Mouse (Mus musculus) thymus, postnatal 4 days (tissue): ENCODE data around the gene Chchd4.

Experiments used
- DNase-seq: peaks from one replicate; pipeline ENCODE4 v3.0.0; 2021

The Chchd4 gene

DNA sequence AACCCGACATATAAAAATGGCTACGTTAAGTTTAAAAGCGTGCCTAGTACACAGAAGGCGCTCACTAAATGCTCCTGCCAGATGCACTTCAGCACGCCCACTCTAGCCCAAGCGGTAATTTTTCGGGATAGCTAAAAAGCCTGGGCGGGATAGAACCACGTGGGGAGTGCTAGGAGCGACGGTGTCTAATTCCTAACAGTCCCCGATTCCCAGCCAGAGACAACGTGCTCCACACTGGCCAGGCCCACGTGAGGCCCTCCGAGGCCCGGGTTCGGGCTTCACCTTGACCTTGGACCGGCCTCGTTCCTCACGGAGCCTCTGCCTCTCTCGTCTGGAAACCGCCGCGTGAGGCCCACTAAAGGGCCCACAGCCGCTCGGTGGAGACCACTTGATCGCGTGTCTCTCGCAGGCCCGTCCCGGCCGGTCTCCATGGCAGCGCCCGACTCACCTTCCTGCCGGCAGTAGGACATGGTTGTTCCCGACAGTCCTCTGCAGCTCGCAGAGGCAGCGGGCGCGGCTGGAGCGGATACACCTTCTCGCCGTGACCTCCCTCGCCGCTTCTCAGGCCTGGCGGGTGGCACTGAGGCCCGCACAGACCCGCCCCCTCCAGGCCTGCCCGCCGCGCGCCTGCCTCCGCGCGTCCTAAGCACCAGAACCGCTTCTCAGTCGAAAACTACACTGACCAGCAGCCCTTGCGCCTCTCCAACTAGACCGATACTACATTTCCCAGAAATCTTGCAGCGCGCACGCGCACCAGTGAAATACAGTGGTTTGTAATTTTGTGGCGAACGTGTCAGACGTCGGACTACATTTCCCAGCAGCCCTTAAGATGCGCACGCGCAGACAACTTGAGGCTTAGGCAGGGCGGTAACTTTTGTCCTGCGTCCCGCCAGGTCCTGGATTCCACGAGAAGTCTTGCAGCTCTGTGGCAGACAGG, at the start of gene Chchd4, which contains the start of gene Tmem43:
Gene Chchd4 (minus strand): TSS at position 679 of the 937 bp plus-strand sequence.
Gene Tmem43 (plus strand): TSS at position 836 of the 937 bp plus-strand sequence.
- DNase-seq, result peak; percentile 97

DNA sequence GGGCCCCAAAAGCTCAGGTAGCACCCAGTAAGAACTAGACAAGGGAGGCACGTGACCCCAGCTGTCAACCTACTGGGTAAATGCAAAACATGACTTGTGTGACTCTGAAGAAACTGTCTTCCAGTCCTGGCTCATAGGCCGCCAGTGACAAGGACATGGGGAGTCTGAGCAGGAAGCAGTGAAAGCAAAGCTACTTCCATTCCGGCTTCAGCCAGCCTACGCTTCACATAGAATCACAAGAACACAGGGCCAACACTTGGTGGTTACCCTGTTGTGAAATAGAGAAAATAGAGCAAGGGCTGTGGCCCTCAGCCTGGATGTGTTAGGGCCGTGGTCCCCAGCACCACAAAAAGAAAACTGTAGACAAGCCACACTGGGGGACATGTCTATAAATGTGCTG, 49.5 kb upstream of the Chchd4 start:
- DNase-seq, result no peak

DNA sequence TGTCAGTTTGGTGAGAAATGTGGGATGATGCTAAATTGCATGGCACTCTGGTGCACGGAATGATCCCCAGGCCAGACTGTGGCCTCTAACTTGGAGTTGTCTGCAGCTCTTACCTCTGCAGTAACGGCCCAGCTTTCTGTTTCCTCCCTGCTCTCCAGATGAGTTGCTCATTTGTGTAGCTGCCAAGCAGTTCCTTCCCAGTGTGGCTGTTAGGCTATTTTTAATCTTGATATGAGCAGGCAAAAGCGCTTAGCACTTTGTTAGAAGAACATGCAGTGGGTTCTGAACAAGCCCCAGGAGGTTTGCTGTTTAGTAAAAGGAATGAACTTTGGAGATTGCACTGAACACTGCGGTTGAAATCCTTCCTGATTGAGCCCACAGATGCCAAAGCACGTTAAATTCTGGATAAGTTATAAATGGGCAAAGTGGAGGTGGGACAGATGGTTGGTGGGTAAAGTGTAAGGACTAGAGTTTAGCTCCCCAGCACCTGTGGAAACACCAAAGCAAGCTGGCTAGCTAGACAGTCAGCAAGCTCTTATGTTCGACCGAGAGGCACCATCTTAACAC, 45.2 kb upstream of the Chchd4 start:
- no peak for DNase-seq

DNA sequence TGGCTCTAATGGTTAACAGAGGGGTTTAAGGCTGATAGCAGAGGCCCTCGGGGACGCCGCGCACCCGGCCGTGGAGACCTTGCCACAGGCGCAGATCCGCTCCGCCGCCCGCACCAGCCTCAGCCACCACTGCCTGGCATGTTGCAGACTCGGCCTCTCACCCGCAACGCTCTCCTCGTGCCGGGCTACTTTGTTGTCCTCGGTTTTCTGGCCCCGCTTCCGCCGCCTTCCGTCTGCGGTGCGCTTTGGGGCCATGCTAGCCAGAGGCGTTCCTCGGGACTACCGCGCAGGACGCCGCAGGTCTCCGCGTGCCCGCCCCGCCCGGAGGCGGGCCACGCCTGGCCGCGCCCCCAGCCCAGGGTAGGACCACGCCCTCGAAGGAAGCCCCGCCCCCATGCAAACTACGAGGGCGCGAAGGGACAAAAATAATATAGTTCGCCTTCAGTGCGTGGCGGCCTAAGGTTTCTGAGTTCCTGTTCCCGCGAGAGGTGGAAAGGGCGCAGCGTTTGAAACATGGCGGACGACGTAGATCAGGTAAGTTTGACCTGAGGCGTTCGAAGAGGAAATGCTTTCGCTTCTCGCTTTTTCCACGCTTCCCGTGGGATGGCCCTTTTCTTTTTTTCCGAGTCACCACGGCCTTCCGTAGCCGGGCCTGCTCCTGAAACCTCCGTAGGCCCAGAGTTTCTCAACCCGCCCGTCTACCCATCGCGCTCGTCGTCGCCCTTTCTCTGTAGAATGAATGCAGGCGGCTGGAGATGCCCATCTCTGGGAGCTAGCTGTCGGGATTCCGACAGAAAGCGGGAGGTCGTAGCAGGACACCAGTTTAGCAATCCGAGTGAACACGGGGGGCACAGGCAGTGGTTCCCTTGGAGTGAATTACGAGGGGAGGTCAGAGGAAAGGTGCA, 42.5 kb upstream of the Chchd4 start, which contains the start of the genes Xpc and Lsm3:
Gene Xpc (minus strand): TSS at position 344 of the 905 bp plus-strand sequence.
Gene Lsm3 (plus strand): TSS at position 384 of the 905 bp plus-strand sequence.
- peak; percentile 99 for DNase-seq

DNA sequence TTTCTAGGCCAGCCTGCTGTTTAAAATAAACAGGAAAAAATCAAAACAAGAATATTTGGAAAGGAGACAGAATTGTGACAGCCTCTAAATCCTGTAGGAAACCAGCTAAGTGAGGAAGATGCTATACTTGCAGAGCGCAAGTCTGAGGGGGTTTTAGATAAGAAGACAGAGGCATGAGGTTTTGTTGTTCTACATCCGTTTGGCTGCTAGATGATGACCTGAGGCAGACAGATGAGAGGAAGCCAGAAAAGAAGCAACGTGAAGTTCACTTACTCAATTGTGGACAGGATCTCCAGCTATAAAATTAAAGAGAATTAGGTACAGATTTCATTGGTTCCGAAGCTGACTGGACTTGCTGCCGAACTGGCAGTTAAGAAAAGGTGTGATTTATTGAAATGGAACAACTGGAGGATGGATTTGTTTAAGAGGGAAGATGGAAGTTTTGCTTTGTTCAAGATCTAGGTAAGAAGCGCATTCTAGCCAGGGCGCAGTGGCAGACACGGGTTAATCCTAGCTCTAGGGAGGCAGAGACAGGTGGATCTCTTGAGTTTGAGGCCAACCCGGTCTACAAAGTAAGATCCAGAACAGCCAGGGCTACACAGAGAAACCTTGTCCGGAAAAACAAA, 41.5 kb upstream of the Chchd4 start:
- DNase-seq, result peak; percentile 41

DNA sequence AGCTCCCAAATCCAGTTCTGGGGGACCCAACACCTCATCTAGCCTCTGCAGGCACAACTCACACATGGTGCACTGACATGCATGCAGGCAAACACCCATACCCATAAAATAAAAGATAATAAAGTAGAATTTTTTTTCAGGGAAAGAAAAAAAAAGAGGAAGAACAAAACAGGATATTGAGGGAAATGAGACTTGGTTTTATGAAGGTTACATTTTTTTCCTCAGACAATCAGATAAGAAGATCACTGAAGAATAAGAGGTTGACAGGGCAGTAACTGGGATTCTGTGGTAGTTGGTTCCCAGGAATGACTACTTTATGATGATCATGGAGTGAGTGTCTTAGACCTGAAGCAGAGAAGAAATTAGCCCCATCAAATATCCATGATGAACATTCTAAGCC, 40.8 kb upstream of the Chchd4 start:
- no peak for DNase-seq

DNA sequence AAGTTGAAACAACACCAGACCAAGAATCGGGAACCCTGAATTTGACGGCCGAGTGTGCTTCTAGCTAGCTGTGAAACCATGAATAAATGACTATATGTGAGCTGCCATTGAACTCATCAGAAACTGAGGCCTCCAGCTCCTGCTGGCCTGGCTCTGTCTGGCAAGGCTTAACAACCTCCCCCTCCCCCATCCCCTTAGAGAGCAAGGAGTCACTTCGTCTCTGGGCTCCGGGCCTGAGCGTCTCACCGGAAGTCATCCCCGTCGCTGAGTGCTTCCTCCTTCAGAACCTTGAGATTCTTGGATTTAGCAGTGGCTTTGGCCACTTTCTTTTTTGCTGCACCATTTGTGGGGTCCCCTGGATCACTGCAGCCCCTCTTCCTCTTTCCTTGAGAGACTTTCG, 36.9 kb upstream of the Chchd4 start:
- DNase-seq, result peak; percentile 18

DNA sequence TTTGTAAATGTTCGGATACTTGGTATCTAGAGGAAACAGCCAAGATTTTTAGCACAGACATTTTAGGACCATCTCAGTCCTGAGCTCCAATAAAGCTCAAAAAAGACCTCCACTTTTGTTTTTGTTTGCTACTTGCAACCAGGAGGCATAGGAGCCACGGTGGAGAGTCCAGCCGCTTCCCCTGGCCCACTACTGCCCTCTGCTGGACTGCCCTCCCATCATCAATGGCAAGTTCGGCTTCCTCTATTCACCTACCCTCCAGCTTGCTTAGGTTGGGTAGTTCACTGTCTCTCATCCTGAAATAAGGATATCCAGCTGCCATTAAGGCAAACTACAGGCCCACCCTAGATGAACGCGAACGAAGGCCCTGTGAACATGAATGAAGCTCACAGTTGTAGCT, 36.0 kb upstream of the Chchd4 start:
- peak; percentile 97 for DNase-seq

DNA sequence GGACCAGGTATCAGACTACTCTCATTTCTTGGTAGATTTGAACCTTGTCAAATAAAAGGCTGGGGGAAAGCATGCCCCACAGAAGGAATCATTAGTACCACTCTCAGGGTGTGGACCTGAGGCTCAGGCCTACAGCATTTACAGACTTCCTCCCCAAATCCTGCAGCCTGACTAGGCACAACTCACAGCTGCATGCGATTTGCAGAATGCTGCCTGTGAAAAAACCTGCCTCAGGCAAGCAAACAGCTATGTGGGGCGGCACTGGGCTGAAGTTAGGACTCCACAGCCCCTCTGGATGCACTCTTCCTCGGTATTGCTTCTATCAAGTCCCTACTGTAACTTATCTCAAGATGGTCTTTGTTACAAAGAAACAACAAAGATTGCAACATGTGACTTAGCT, 34.7 kb upstream of the Chchd4 start:
- DNase-seq, result peak; percentile 68

DNA sequence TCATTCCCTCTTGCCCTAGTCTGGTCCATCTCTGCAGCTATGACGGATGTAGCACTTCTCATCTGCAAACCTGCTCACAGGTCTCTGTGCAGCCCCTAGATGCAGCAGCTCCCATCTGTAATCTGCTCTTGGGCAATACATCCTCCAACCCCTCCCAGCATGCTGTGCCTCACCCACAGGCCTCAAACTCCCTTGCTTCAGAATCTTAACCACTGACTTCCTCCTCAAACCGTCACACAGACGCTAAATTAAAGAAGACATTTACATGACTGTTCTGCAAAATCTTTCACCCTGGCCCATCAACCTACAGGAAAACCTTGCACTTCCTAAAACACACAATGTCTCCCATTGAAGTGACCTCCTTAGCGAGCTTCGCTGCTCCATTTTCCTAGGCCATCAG, 32.7 kb upstream of the Chchd4 start:
- DNase-seq, result peak; percentile 67

DNA sequence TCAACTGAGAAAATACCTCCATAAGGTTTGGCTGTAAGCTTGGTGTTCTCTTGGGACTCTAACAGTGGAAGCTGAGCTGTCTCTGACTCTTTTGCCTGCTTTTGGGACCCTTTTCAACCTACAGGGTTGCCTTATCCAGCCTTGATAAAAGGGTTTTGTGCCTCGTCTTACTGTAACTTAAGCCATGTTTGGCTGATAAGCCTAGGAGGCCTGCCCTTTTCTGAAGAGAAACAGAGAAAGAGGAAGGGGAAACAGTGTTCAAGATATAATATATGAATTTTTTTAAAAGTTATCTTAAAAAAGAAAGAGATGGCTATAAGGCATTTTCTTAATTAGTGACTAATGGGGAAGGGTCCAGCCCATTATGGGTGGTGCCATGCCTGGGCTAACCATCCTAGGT, 30.0 kb upstream of the Chchd4 start:
- DNase-seq, result no peak

DNA sequence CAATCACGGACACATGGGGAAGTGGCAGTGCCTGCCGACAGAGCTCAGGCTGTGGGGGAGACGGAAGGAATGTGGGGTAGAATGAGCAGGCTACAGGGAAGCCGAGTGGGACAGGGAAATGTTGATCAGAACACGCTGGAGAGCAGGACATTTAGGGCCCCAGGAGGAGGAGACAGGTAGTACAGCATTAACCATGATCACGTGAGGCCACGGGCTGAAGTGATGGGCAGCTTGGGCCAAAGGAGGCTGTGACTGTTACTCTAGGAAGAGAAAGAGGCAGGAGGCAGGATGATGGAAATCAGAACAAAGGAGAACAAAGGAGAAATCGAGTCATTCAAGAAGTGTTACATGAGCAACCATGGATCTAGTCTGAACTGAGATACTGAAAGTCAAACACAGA, 21.2 kb upstream of the Chchd4 start:
- no peak for DNase-seq

DNA sequence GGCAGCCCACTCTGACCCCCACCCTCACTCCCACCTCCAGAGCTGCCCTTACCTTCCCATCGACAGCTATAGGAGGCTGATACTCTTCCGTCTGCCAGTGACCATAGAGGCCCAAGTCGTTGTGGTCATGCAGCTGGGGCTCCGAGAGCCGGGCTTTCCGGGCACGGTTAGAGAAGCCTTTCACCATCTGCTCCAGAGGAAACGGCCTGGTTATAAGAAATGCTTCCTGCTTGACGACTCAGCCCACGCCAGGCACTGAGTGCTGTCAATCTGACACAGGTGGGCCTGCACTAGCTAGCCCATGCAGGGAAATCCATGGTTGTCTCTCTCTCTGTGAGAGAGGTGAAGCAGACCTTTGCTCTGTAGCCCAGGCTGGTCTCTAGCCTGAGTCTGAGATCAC, 19.7 kb upstream of the Chchd4 start:
- no peak for DNase-seq

DNA sequence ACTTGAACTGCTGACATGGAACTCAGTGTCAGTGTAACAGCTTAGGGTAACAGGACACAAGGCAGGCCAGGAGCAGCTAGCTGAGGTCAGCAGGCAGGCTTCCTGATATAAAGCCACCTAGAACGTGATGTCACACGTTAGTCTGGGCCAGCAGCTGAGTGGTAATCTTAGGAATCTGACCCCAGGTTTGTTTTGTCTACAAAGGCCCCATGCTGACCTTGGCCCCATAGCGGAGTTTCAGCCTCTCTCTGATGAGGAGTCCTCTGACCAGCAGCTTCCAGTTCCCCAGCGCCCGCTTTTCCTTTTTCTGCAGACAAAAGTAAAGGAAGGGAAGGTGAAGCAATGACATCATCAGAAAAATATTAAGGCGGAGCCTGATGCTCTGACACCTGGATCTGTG, 17.7 kb upstream of the Chchd4 start:
- no peak for DNase-seq

DNA sequence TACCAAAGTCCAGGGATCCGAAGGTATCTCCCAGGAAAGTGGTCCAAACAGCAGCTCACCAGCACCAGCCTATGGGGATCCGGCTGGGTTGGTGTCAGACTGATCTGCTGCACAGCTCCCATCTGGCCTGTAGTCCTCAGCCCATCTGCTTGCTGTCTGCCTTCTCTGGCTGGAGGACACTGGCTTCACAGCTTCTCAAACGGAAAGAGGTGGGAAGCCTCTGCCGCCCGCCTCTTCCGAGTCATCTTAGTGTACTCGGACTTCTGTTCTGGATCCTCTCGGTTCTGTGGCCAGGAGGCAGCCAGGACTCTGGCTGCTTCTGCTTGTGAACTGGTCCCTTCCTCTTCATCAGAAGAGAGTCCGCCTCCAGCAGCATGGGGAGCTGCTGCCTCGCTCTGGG, 16.5 kb upstream of the Chchd4 start:
- no peak for DNase-seq

DNA sequence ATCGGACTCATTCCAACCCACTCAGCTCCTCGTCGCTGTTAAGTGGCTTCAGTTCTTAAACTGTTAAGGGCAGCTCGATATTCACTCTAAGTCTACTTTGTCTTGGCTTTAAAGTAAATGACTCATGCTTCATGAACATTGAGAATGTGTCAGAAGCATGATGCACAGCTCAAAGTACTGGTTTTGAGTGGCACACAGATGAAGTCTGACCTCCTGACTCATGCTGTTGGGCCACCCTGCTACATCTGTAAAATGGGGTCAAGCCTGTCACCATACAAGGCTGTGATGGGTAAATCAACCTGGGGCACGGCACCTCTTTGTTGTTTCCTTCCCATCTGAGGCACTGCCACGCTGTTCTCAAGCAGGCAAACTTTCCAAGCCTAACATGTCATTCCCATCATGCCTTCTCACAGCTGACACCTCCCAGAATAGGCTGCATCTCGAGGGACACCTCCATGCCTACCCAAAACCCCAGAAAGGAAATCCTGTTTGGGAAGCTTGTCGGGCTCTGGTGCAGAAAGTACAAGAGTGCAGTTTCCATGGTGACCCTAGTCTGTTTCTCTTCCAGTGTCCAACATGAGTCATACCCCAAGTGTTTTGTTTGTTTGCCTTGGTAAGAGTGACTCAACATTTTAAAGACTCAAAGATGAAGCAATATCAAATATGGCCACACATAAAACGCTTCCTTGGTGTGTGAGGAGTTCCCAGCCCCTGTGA, 15.3 kb upstream of the Chchd4 start:
- no peak for DNase-seq

DNA sequence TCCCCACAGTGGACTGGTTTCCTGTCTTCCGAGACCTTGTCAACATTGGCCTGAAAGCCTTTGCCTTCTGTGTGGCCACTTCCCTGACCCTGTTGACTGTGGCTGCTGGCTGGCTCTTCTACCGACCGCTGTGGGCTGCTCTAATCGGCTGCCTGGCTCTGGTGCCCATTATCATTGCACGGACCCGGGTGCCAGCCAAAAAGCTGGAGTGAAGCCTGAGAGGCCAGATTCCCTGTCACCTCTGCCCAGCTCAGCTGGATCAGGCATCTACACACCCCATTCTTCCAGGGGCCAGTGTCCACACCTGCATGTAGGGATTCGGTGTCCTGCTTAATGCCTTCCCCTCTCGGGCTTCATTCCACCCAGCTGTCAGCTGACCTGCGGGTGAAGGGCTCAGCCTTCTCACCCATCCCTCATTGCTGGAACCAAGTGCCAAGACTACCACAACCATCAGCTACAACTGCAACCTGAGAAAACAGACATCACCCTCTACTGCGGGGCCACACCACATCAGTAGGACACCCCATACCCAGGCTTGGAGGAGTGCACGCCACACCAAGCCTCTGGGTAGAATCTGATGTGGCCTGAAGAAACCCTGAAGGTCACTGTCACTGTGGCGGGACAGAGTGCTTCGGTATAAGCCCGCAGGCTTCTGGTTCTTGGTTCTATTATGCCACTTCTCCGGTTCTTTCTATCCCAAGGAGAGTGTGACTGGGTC, 13.5 kb upstream of the Chchd4 start:
- DNase-seq, result no peak

DNA sequence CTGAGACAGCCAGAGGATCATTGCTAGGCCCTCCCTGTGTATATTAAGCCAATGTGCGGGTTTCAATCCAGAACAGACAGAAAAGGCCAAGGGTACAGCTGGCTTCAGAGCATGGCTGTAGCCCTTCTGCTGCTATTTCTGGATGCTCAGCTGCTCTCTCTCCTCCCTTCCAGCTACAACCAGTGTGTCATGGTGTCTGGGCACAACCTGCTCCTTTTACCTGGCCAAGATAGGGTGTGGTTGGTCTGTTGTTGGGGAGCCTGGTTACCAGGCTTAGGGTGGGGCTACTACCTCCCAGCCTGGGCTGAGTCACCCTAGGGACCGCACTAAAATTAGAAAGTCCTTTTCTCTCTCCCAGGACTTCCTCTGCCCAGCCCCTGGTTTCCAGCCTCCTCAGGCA, 10.0 kb upstream of the Chchd4 start:
- DNase-seq, result no peak

DNA sequence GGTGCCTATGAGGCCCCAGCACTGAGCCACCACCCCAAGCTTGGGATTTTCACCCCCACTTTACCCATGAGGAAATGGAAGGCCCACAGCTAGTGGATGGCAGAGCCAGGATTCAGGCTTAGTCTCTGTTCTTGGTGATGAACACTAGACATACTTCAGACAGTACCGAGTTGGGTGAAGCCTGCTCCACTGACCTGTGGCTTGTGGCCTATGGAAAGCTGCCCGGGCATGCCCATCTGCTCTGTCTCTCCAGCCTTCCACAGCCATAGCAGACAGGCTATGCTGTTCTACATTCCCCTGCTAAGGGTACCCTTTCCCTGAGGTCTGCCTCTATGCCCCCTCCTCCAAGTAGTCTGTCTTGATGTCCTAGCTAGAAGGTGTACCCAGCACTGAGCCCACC, 3.2 kb upstream of the Chchd4 start:
- no peak for DNase-seq

DNA sequence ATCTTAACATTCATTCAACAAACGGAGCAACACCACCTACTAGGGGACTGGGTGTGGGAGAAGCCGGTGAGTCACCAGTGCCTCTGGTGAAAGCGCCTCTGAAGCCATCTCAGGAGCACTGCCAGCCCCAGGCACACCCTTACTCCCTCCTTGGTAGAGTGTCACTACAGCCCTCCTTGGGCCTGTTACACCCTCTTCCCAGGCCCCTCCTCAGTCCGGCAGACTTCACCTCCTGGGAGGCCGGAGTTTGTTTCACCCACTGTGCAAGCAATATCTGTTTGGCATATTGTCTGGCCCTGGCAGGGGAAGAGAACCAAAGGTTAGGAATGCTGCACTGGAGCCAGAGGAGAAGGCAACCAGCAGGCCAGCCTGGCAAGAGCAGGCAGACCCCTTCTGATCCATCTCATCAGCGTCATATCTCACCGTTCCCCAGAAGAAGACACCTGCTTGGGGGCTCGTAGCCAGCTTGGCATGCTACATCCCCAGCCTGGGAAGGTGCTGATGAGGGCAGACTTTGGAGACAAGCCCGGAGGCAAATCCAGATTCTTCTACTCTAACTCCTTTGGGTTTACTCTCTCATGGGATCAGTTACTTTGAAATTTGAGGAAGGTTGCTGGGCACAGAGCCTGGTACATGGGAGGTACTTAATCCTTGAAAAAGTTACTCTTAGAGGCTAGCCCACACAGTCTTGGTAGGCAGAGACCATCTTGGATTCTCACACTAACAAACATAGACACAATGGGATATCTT, 1.3 kb upstream of the Chchd4 start:
- peak; percentile 21 for DNase-seq
